Comparison of ENCODE assay signal across 28 mouse cellular contexts in genomic region chr6:85388608-85389007, GRCm38 (mm10). TPM values are rescaled to one million over a fixed set of nuclear protein-coding genes. Genes with fewer than 3 reads are reported as not detected.
DNase-seq lines count a peak whose midpoint lies in the region; ATAC-seq and TF ChIP-seq lines count a peak whose summit lies in the region.
"Had no signal": no experiment of that assay in that cellular context is flagged by ENCODE, and none has a peak within 500 bp of the region (broad histone marks: within the 10 kb centered on the region; RNA-seq: fewer than 3 reads in every experiment).

No protein-coding gene starts in this region.

- peak overlapping the region; percentile 67 for H3K9ac ChIP-seq in MEL (ENCODE audit: control insufficient read depth, low read depth, low read length, poor library complexity, severe bottlenecking)
- no peak overlapping the region for H3K9ac ChIP-seq in liver, embryonic 15.5 days
- no peak overlapping the region for H3K9ac ChIP-seq in heart, adult 2 months (ENCODE audit: low read depth, low read length)
- H3K9ac ChIP-seq: embryonic facial prominence, embryonic 15.5 days; heart, embryonic 13.5 days; hindbrain, embryonic 15.5 days had no signal

- H3K4me3 ChIP-seq in MEL (ENCODE audit: control insufficient read depth in 1 of 2, insufficient read depth in 1 of 2, low read depth in 2 of 2, low read length in 2 of 2) = peak overlapping the region; percentile 65 to 71; a peak in 3 of 4 replicates
- no peak overlapping the region for H3K4me3 ChIP-seq in liver, embryonic 15.5 days (replicated peaks)
- H3K4me3 ChIP-seq in thymus, adult 2 months (ENCODE audit: control insufficient read depth, insufficient read depth, low read length) = no peak overlapping the region
- H3K4me3 ChIP-seq in heart, adult 2 months = no peak overlapping the region
- H3K4me3 ChIP-seq: embryonic facial prominence, embryonic 15.5 days; erythroblast, embryonic 14.5 days; forebrain, embryonic 10.5 days; gastrocnemius, adult 2 months; heart, embryonic 13.5 days; hindbrain, embryonic 15.5 days had no signal

- WGBS in liver, embryonic 15.5 days (ENCODE audit: insufficient replicate concordance) = 14% methylated on average over 5 of the region's 5 CpGs
- 64% methylated on average over 5 of the region's 5 CpGs for WGBS in thymus, adult 2 months
- WGBS in heart, adult 2 months = 58% methylated on average over 5 of the region's 5 CpGs

- TF ChIP-seq CTCF in MEL (IDR thresholded peaks at IDR 0.05 in 2 of 3, conservative IDR thresholded peaks at IDR 0.05 in 1 of 3; ENCODE audit: control insufficient read depth in 1 of 3, insufficient read depth in 1 of 3, low read depth in 2 of 3, low read length in 3 of 3, poor library complexity in 1 of 3, severe bottlenecking in 1 of 3) = peak in 1 of 3 experiments; percentile 14; a peak in 1 of 6 replicates
- no peak for TF ChIP-seq CTCF in thymus, adult 2 months (IDR thresholded peaks at IDR 0.05; ENCODE audit: borderline replicate concordance, control insufficient read depth, extremely low read depth, insufficient read depth, low read length, poor library complexity)
- TF ChIP-seq CTCF in heart, adult 2 months (IDR thresholded peaks at IDR 0.05) = no peak

- intact Hi-C loops in heart, adult 2 months (cut with DNase I) = no loop called here

- H3K27ac ChIP-seq in MEL (ENCODE audit: control insufficient read depth, low read depth, low read length) = peak overlapping the region; percentile 94
- H3K27ac ChIP-seq in liver, embryonic 15.5 days (replicated peaks) = no peak overlapping the region
- H3K27ac ChIP-seq in thymus, adult 2 months (ENCODE audit: control insufficient read depth, insufficient read depth, low read length) = no peak overlapping the region
- no peak overlapping the region for H3K27ac ChIP-seq in heart, adult 2 months
- H3K27ac ChIP-seq: embryonic facial prominence, embryonic 15.5 days; forebrain, embryonic 10.5 days; gastrocnemius, adult 2 months; heart, embryonic 13.5 days; hindbrain, embryonic 15.5 days had no signal

- H3K27me3 ChIP-seq in MEL (ENCODE audit: control insufficient read depth in 1 of 2, insufficient read depth in 2 of 2, low read length in 2 of 2) = no peaks in the 10 kb centered on the region
- H3K27me3 ChIP-seq in liver, embryonic 15.5 days = peaks cover 11% of the 10 kb centered on the region; the same call in 1 of the 2 replicates
- no peaks in the 10 kb centered on the region for H3K27me3 ChIP-seq in thymus, adult 2 months (ENCODE audit: control insufficient read depth, insufficient read depth, low read length)
- no peaks in the 10 kb centered on the region for H3K27me3 ChIP-seq in heart, adult 2 months (ENCODE audit: control insufficient read depth, insufficient read depth, low read length)
- H3K27me3 ChIP-seq: hindbrain, embryonic 15.5 days had no signal

- peak overlapping the region; percentile 27; the same call in 1 of the 2 replicates for H3K4me2 ChIP-seq in liver, embryonic 15.5 days
- H3K4me2 ChIP-seq: embryonic facial prominence, embryonic 15.5 days; heart, embryonic 13.5 days; hindbrain, embryonic 15.5 days had no signal

- H3K9me3 ChIP-seq in MEL (replicated peaks; ENCODE audit: insufficient read depth, low read length) = no peaks in the 10 kb centered on the region
- H3K9me3 ChIP-seq in liver, embryonic 15.5 days (replicated peaks) = no peaks in the 10 kb centered on the region
- H3K9me3 ChIP-seq: embryonic facial prominence, embryonic 15.5 days; forebrain, embryonic 10.5 days; G1E; heart, embryonic 13.5 days; hindbrain, embryonic 15.5 days had no signal

- no peak for TF ChIP-seq RAD21 in MEL (IDR thresholded peaks at IDR 0.05; ENCODE audit: low read depth, low read length)

- H3K36me3 ChIP-seq in MEL (ENCODE audit: control insufficient read depth in 1 of 2, insufficient read depth in 2 of 2, low read length in 2 of 2) = peaks cover 0 to 9% of the 10 kb centered on the region in 2 experiments; a peak in 2 of 4 replicates
- H3K36me3 ChIP-seq in liver, embryonic 15.5 days (replicated peaks) = no peaks in the 10 kb centered on the region
- no peaks in the 10 kb centered on the region for H3K36me3 ChIP-seq in thymus, adult 2 months (ENCODE audit: control insufficient read depth, insufficient read depth, low read length)
- no peaks in the 10 kb centered on the region for H3K36me3 ChIP-seq in heart, adult 2 months (ENCODE audit: control insufficient read depth, insufficient read depth, low read length)
- H3K36me3 ChIP-seq: embryonic facial prominence, embryonic 15.5 days; forebrain, embryonic 10.5 days; G1E; heart, embryonic 13.5 days; hindbrain, embryonic 15.5 days had no signal

- peak; percentile 79 to 86 for TF ChIP-seq EP300 in MEL (IDR thresholded peaks at IDR 0.05; ENCODE audit: low read depth in 1 of 2, low read length in 2 of 2)
- no peak for TF ChIP-seq EP300 in heart, adult 2 months (IDR thresholded peaks at IDR 0.05; ENCODE audit: insufficient read depth, low read depth, low read length)

- DNase-seq in MEL (ENCODE audit: low read depth, low spot score) = peak; percentile 85
- DNase-seq in thymus, adult 2 months = no peak
- no peak for DNase-seq in heart, adult 2 months
- DNase-seq: adrenal gland, adult 2 months; adrenal gland, postnatal 25 days; B cell, adult 2 months; cerebellum, adult 18-20 months; cerebellum, postnatal 10 days; embryo, embryonic 11 days; gastrocnemius, adult 2 months; gastrocnemius, postnatal 25 days; heart, postnatal 36 days had no signal

- H3K4me1 ChIP-seq in MEL (ENCODE audit: control insufficient read depth in 1 of 2, insufficient read depth in 2 of 2, low read length in 2 of 2) = peaks cover 7 to 8% of the 10 kb centered on the region in 2 experiments
- H3K4me1 ChIP-seq in liver, embryonic 15.5 days (replicated peaks) = peaks cover 5% of the 10 kb centered on the region; the same call in 1 of the 2 replicates
- H3K4me1 ChIP-seq in thymus, adult 2 months (replicated peaks; ENCODE audit: control insufficient read depth, insufficient read depth, low read length) = no peaks in the 10 kb centered on the region
- no peaks in the 10 kb centered on the region for H3K4me1 ChIP-seq in heart, adult 2 months (ENCODE audit: control insufficient read depth, insufficient read depth, low read length)
- H3K4me1 ChIP-seq: embryonic facial prominence, embryonic 15.5 days; heart, embryonic 13.5 days; hindbrain, embryonic 15.5 days had no signal

- no peaks in the 10 kb centered on the region for H3K79me2 ChIP-seq in MEL (ENCODE audit: control insufficient read depth, insufficient read depth, low read length, poor library complexity)
- no peaks in the 10 kb centered on the region for H3K79me2 ChIP-seq in heart, adult 2 months (replicated peaks; ENCODE audit: control insufficient read depth, insufficient read depth, low read length)

- ATAC-seq in common myeloid progenitor, adult 5-6 weeks (replicated peaks; ENCODE audit: low read depth, poor library complexity, severe bottlenecking) = peak; percentile 72
- ATAC-seq in liver, embryonic 15.5 days (ENCODE audit: insufficient read depth) = no peak; the same call in 1 of the 2 replicates
- peak; percentile 92 for ATAC-seq in megakaryocyte-erythroid progenitor cell, adult 5-6 weeks (replicated peaks; ENCODE audit: low FRiP score, low TSS enrichment, poor library complexity, severe bottlenecking)
- ATAC-seq in monocyte, adult 5-6 weeks (replicated peaks; ENCODE audit: insufficient number of reproducible peaks, low FRiP score, low TSS enrichment, poor library complexity, severe bottlenecking) = no peak
- ATAC-seq: CD4-positive, CD25-positive, alpha-beta regulatory T cell, adult 4 months; forebrain, embryonic 14.5 days had no signal

- TF ChIP-seq POLR2A in MEL (IDR thresholded peaks at IDR 0.05; ENCODE audit: control insufficient read depth in 1 of 2, insufficient read depth in 1 of 2, low read depth in 1 of 2, low read length in 2 of 2, poor library complexity in 1 of 2) = peak in 1 of 2 experiments; percentile 44; a peak in 1 of 4 replicates
- TF ChIP-seq POLR2A in thymus, adult 2 months (IDR thresholded peaks at IDR 0.05; ENCODE audit: control insufficient read depth, extremely low read depth, insufficient read depth, low read length, poor library complexity) = no peak
- no peak for TF ChIP-seq POLR2A in heart, adult 2 months (IDR thresholded peaks at IDR 0.05; ENCODE audit: insufficient read depth, low read depth, low read length)

RNA-seq across cellular contexts. Expression of gene Rab11fip5, which starts 14.2 kb away (rescaled TPM):
- total RNA-seq in MEL (2012; rRNA removed) = 3.1 and 3.3 TPM in 2 replicates
- polyA plus RNA-seq in MEL (2012; ENCODE audit: insufficient read depth in 1 of 2, insufficient read length in 2 of 2, low read depth in 1 of 2, low replicate concordance in 2 of 2, missing spikeins in 1 of 2) = 1 to 10 TPM in 1 of 2 experiments, not detected in 1; 8.5 TPM
- total RNA-seq in common myeloid progenitor, adult 5-6 weeks (2017) = 5.9 and 6.3 TPM in 2 replicates
- polyA plus RNA-seq in liver, embryonic 15.5 days (2015; fragmentation: Nextera tagmentation; extraction: Ambion mirVana) = 0.86 and 1.3 TPM in 2 replicates
- 2.4 and 3.5 TPM in 2 replicates for total RNA-seq in megakaryocyte-erythroid progenitor cell, adult 5-6 weeks (2014; fragmentation: Nextera tagmentation)
- total RNA-seq in megakaryocyte-erythroid progenitor cell, adult 5-6 weeks (2017) = 1.1 and 2.2 TPM in 2 replicates
- 10.2 and 13.5 TPM in 2 replicates for polyA plus RNA-seq in thymus, adult 2 months (2012; rRNA removed)
- total RNA-seq in heart, adult 2 months (2021) = 10 to 100 TPM; 59.3 to 73.9 TPM
- 41.6 and 55.0 TPM in 2 replicates for polyA plus RNA-seq in heart, adult 2 months (2012; rRNA removed)
- total RNA-seq in monocyte, adult 5-6 weeks (2017) = 1.6 to 3.0 TPM (median 1.6 TPM) in 3 replicates
- polyA plus RNA-seq: G1E had no signal

RNA-seq across cellular contexts. Expression of gene Noto, which starts 35.1 kb away (rescaled TPM):
- total RNA-seq in MEL (2012; rRNA removed) = not detected in 2 replicates
- not detected for polyA plus RNA-seq in MEL (2012; ENCODE audit: insufficient read depth in 1 of 2, insufficient read length in 2 of 2, low read depth in 1 of 2, low replicate concordance in 2 of 2, missing spikeins in 1 of 2)
- not detected in 2 replicates for total RNA-seq in common myeloid progenitor, adult 5-6 weeks (2017)
- polyA plus RNA-seq in liver, embryonic 15.5 days (2015; fragmentation: Nextera tagmentation; extraction: Ambion mirVana) = not detected in 2 replicates
- not detected in 2 replicates for total RNA-seq in megakaryocyte-erythroid progenitor cell, adult 5-6 weeks (2014; fragmentation: Nextera tagmentation)
- total RNA-seq in megakaryocyte-erythroid progenitor cell, adult 5-6 weeks (2017) = not detected in 2 replicates
- 0.22 TPM in 1 of 2 replicates, not detected in the other for polyA plus RNA-seq in thymus, adult 2 months (2012; rRNA removed)
- not detected for total RNA-seq in heart, adult 2 months (2021)
- polyA plus RNA-seq in heart, adult 2 months (2012; rRNA removed) = not detected in 2 replicates
- total RNA-seq in monocyte, adult 5-6 weeks (2017) = not detected in 3 replicates
- total RNA-seq: adrenal gland, adult 2 months; adrenal gland, postnatal 25 days; gastrocnemius, adult 2 months; gastrocnemius, postnatal 25 days; granulocyte monocyte progenitor cell, adult 5-6 weeks; heart, postnatal 36 days had no signal
- polyA plus RNA-seq: adrenal gland, adult 2 months; CD4-positive, CD25-positive, alpha-beta regulatory T cell, adult 4 months; embryonic facial prominence, embryonic 11.5 days; embryonic facial prominence, embryonic 15.5 days; erythroblast, embryonic 14.5 days; forebrain, embryonic 10.5 days; forebrain, embryonic 14.5 days; G1E; heart, embryonic 13.5 days; heart, postnatal 0 days; hindbrain, embryonic 11.5 days; hindbrain, embryonic 15.5 days had no signal

RNA-seq across cellular contexts. Expression of gene Smyd5, which starts 43.2 kb away (rescaled TPM):
- total RNA-seq in MEL (2012; rRNA removed) = 82.5 and 102 TPM in 2 replicates
- polyA plus RNA-seq in MEL (2012; ENCODE audit: insufficient read depth in 1 of 2, insufficient read length in 2 of 2, low read depth in 1 of 2, low replicate concordance in 2 of 2, missing spikeins in 1 of 2) = 100 to 1,000 TPM in 1 of 2 experiments, not detected in 1; 113 TPM
- total RNA-seq in common myeloid progenitor, adult 5-6 weeks (2017) = 46.2 and 47.0 TPM in 2 replicates
- 20.1 and 21.4 TPM in 2 replicates for polyA plus RNA-seq in liver, embryonic 15.5 days (2015; fragmentation: Nextera tagmentation; extraction: Ambion mirVana)
- total RNA-seq in megakaryocyte-erythroid progenitor cell, adult 5-6 weeks (2014; fragmentation: Nextera tagmentation) = 43.9 and 54.6 TPM in 2 replicates
- total RNA-seq in megakaryocyte-erythroid progenitor cell, adult 5-6 weeks (2017) = 36.8 and 43.6 TPM in 2 replicates
- polyA plus RNA-seq in thymus, adult 2 months (2012; rRNA removed) = 28.4 and 30.0 TPM in 2 replicates
- 10 to 100 TPM in 1 of 2 experiments, 1 to 10 TPM in 1; 8.1 to 13.6 TPM for total RNA-seq in heart, adult 2 months (2021)
- 13.1 and 13.9 TPM in 2 replicates for polyA plus RNA-seq in heart, adult 2 months (2012; rRNA removed)
- 19.5 to 21.8 TPM (median 20.2 TPM) in 3 replicates for total RNA-seq in monocyte, adult 5-6 weeks (2017)

RNA-seq across cellular contexts. Expression of gene Sfxn5, which starts 55.4 kb away (rescaled TPM):
- total RNA-seq in MEL (2012; rRNA removed) = 1.8 and 2.0 TPM in 2 replicates
- polyA plus RNA-seq in MEL (2012; ENCODE audit: insufficient read depth in 1 of 2, insufficient read length in 2 of 2, low read depth in 1 of 2, low replicate concordance in 2 of 2, missing spikeins in 1 of 2) = 1 to 10 TPM in 1 of 2 experiments, not detected in 1; 3.0 TPM
- 2.0 and 3.2 TPM in 2 replicates for total RNA-seq in common myeloid progenitor, adult 5-6 weeks (2017)
- 1.6 and 1.9 TPM in 2 replicates for polyA plus RNA-seq in liver, embryonic 15.5 days (2015; fragmentation: Nextera tagmentation; extraction: Ambion mirVana)
- 0.31 and 1.5 TPM in 2 replicates for total RNA-seq in megakaryocyte-erythroid progenitor cell, adult 5-6 weeks (2014; fragmentation: Nextera tagmentation)
- 0.76 and 1.3 TPM in 2 replicates for total RNA-seq in megakaryocyte-erythroid progenitor cell, adult 5-6 weeks (2017)
- 3.7 and 5.9 TPM in 2 replicates for polyA plus RNA-seq in thymus, adult 2 months (2012; rRNA removed)
- 1 to 10 TPM; 4.2 to 5.3 TPM for total RNA-seq in heart, adult 2 months (2021)
- 4.9 and 5.9 TPM in 2 replicates for polyA plus RNA-seq in heart, adult 2 months (2012; rRNA removed)
- total RNA-seq in monocyte, adult 5-6 weeks (2017) = 3.7 to 7.3 TPM (median 4.6 TPM) in 3 replicates

Comparison
In these comparisons a context has a peak if more than half of its experiments do, and no peak if none do; other contexts are left out.
1. H3K4me3 ChIP-seq: peak in MEL (2 of 2); none in liver, embryonic 15.5 days (single experiment), thymus, adult 2 months (single experiment) and heart, adult 2 months (single experiment).
2. ATAC-seq: peak in common myeloid progenitor, adult 5-6 weeks (single experiment) and megakaryocyte-erythroid progenitor cell, adult 5-6 weeks (single experiment); none in liver, embryonic 15.5 days (single experiment) and monocyte, adult 5-6 weeks (single experiment).